Mouse (Mus musculus): ENCODE measurements around the gene Olfr285.

Gene Olfr285

GRCm38 (mm10) chr15:98317177-98317724, at the start of gene Olfr285:
Olfr285 (minus strand) TSS chr15:98317353.
- DNase-seq (ENCODE audit: low spot score in 2 of 2): no peak

GRCm38 (mm10) chr15:98340887-98341286, 23.7 kb upstream of the Olfr285 start, which contains the start of gene Olfr284:
Olfr284 (minus strand) TSS chr15:98340987.
- DNase-seq (ENCODE audit: low spot score in 2 of 2): no peak

DNA sequence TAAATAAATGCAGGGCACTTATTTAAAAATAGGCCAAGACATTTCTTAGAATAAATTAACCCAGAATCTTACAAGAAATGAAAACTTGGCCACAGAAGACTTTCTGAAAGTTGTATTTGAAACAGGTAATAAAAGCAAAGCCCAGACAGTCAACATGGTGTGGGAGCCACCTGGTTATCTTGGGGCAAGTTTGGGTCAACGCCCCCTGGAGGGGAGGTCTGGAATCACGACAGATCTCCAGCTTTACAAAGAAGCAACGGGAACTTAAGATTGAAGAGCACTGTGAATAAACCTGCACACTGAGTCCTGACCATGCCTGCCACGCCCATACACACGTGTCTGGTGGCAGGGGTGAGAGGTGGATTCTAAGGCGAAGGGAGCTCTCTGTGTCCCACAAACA, 1.4 kb downstream of the Olfr285 start:
- DNase-seq (ENCODE audit: low spot score in 2 of 2): no peak

DNA sequence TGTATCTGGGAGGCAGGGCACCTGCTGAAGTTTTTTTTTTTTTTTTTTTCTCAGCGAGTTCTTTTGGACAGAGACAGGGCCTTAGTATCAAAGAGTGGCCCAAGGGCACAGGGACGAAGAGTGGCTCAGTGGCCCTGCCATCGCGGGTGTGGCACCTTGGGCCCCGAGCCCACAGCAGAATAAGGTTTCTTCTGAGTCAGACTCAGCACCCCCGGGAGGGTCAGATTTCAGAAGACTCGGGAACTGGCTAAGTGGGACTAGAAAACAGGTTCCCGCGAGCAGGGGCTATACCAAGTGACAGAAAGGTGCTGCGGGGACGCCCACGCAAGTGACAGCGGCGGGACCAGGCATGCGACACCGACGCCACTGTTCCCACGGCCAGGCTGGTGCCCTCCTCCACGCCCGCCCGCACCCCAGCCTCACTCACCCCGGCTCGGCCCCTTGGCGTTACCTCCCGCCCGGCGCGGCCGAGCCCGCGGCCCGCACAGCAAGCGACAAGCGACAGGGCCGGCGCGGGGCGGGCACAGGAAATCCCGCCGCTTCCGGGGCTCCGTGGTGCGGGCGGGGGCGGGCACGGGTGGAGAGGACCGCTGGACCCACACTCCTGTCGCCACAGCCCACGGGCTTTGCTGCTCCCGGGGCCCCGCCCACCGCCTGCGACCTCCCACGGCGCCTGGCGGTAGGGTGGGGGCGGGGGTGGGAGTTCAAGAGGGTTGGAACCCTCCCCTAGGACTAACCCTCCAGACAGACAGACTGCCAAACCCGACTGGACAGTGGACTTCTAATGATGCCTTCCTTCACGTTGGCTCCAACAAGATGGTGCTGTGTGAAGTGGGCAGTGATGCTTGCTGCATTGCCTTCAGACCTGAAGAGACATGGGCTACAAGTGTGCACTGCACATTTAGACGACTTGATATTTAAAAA, 21.3 kb downstream of the Olfr285 start, which contains the start of gene Zfp641:
TSS of gene Zfp641 (minus strand) at position 534 of the 924 bp plus-strand sequence.
- peak in 1 of 2 experiments; percentile 46 for DNase-seq (ENCODE audit: low spot score in 2 of 2)

DNA sequence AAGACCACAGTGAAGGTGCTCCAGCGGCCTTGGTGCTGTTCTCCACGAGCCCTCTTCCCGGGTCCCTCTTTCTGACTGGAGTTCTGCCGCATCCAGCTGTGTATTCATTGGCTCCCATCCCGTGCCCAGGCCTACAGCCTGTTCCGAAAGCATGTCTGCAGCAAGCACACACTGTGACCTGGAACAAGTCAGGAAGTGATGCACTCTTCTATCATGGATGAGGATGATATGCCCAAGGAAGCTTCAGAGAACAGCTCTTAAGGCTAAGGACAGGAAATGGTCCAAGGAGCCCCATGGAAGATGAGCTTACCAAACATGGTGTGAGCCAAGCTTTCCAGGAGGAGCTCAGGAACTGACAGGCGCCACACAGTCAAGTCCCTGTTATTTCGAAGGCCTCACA, 23.5 kb downstream of the Olfr285 start:
- DNase-seq (ENCODE audit: low spot score in 2 of 2): no peak

GRCm38 (mm10) chr15:98288566-98288965, 28.6 kb downstream of the Olfr285 start:
- no peak for DNase-seq (ENCODE audit: low spot score in 2 of 2)

GRCm38 (mm10) chr15:98286418-98286817, 30.7 kb downstream of the Olfr285 start:
- no peak for DNase-seq (ENCODE audit: low spot score in 2 of 2)

Data from cerebellum, postnatal 4 days (tissue).